Mouse (Mus musculus): ENCODE measurements around the gene Clec11a. TPM values are rescaled to one million over a fixed set of nuclear protein-coding genes. Genes with fewer than 3 reads are reported as not detected.
A peak's percentile ranks its signal among the peaks of the same experiment; 100 is the strongest.
"Not testable (repeated sequence)": the region's sequence is repeated elsewhere in the genome, so short reads cannot be mapped to it uniquely, and the experiment has no call there.

Clec11a gene
- polyA plus RNA-seq, 1 experiment from 2014 or later = 2.1 TPM

- Histone ChIP-seq H3K27ac (peak overlapping the region; percentile 85), H3K27me3 (replicated peaks) (peaks cover 5% of the 10 kb centered on the region; the same call in 1 of the 2 replicates), H3K9me3 (no peaks in the 10 kb centered on the region), H3K4me2 (replicated peaks) (peak overlapping the region; percentile 62), H3K9ac (peak overlapping the region; percentile 86), H3K4me1 (peaks cover 28% of the 10 kb centered on the region), H3K36me3 (no peaks in the 10 kb centered on the region), H3K4me3 (peak overlapping the region; percentile 56)
- 88% methylated on average over 14 of the region's 14 CpGs for WGBS
- ATAC-seq (ENCODE audit: low FRiP score, low read depth) = no peak
Measured at GRCm38 (mm10) chr7:44303346-44304340, 3.1 kb downstream of the Clec11a start.

- not testable (repeated sequence) for H3K4me2 ChIP-seq (replicated peaks); H3K27me3 ChIP-seq (replicated peaks); H3K36me3 ChIP-seq
Measured at GRCm38 (mm10) chr7:44297501-44297900, 9.2 kb downstream of the Clec11a start.

GRCm38 (mm10) chr7:44291418-44291817 is 15.3 kb downstream of the Clec11a start:
- no peaks in the 10 kb centered on the region for H3K27me3 ChIP-seq (replicated peaks)
- 57% methylated on average over 4 of the region's 4 CpGs for WGBS

More at GRCm38 (mm10) chr7:44297501-44297900, 9.2 kb downstream of the Clec11a start:
- H3K4me3 ChIP-seq; H3K4me1 ChIP-seq; H3K9me3 ChIP-seq; H3K9ac ChIP-seq; H3K27ac ChIP-seq; ATAC-seq (ENCODE audit: low FRiP score, low read depth): not testable (repeated sequence)
- WGBS = 82% methylated on average over 2 of the region's 2 CpGs

DNA sequence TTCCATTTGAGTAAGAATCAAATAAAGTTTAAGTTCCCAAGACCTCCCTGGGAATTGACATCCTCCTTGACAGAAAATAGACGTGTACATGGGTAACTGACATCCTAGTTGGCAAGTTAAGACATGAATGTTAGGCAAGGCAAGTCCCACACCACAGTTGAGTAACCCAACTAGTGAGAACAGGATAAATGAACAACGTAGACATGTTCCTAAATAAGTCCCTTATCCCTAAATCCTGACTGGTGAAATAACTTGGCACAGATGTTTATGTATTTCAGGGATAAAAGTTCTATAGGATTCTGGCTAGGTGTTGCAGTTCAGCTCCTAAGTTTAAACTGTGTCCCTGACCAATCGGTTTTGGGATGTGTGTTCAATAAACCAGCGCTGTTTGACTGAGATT is 15.7 kb downstream of the Clec11a start:
- no peaks in the 10 kb centered on the region for H3K9me3 ChIP-seq
- H3K36me3 ChIP-seq = no peaks in the 10 kb centered on the region
- no peaks in the 10 kb centered on the region for H3K27me3 ChIP-seq (replicated peaks)
- no peak overlapping the region for H3K9ac ChIP-seq
- no peak overlapping the region for H3K27ac ChIP-seq
- H3K4me1 ChIP-seq = no peaks in the 10 kb centered on the region
- H3K4me3 ChIP-seq = no peak overlapping the region
- 87% methylated on average over 4 of the region's 4 CpGs for WGBS
- no peak for ATAC-seq (ENCODE audit: low FRiP score, low read depth)
- no peak overlapping the region for H3K4me2 ChIP-seq (replicated peaks)

More at GRCm38 (mm10) chr7:44291418-44291817, 15.3 kb downstream of the Clec11a start:
- H3K9ac ChIP-seq = no peak overlapping the region
- no peak for ATAC-seq (ENCODE audit: low FRiP score, low read depth)
- no peaks in the 10 kb centered on the region for H3K4me1 ChIP-seq
- H3K9me3 ChIP-seq = no peaks in the 10 kb centered on the region
- no peak overlapping the region for H3K4me3 ChIP-seq
- no peak overlapping the region for H3K27ac ChIP-seq
- H3K36me3 ChIP-seq = no peaks in the 10 kb centered on the region
- no peak overlapping the region for H3K4me2 ChIP-seq (replicated peaks)

DNA sequence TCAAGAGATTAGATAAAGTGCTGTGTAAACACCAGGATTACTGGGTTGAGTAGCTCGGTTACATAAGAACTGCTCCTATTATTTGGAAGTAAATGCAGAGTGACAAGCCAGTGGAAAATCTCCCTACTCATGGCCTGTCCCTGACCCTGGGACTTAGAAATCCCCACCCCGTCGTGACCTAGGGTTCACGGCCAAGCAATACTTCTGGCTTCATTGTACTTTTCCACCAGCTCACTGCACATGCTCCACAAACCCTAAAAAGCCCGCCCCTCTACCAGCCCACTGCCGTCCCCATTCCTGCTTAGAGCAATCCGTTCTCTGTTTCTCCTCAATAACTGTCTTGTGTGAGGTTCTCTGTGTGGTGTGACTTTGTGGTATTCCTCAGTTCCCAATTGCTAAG is 18.9 kb downstream of the Clec11a start:
- Histone ChIP-seq H3K4me1 (no peaks in the 10 kb centered on the region), H3K36me3 (no peaks in the 10 kb centered on the region), H3K9ac (no peak overlapping the region), H3K4me3 (no peak overlapping the region), H3K4me2 (replicated peaks) (no peak overlapping the region), H3K9me3 (no peaks in the 10 kb centered on the region), H3K27me3 (replicated peaks) (no peaks in the 10 kb centered on the region), H3K27ac (no peak overlapping the region)
- no peak for ATAC-seq (ENCODE audit: low FRiP score, low read depth)
- WGBS = 77% methylated on average over 7 of the region's 7 CpGs

- Histone ChIP-seq H3K4me2 (replicated peaks) (no peak overlapping the region), H3K9me3 (no peaks in the 10 kb centered on the region), H3K27ac (no peak overlapping the region), H3K36me3 (no peaks in the 10 kb centered on the region), H3K4me1 (no peaks in the 10 kb centered on the region), H3K27me3 (replicated peaks) (no peaks in the 10 kb centered on the region), H3K4me3 (no peak overlapping the region), H3K9ac (no peak overlapping the region)
- WGBS = 79% methylated on average over 7 of the region's 7 CpGs
- no peak for ATAC-seq (ENCODE audit: low FRiP score, low read depth)
Measured at GRCm38 (mm10) chr7:44281586-44281985, 25.1 kb downstream of the Clec11a start.

DNA sequence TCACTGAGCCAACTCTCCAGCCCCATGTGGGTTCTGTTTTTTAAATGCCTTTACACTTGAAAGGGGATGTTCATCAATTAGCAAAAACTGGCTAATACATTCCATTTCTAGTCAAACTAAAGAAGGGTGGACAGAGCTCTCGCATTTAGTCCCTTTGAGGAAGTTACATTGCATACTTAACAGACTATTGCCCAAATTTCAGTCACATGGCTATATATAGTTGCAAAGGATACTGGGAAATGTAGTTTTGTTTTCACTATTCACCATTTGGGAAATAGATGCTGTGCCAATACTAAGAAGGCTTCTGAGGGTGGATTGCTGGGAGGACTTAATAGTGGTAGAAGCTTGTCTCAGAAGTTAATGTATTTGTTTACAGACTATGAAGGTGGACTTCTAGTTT is 25.7 kb downstream of the Clec11a start:
- H3K4me2 ChIP-seq (replicated peaks) = no peak overlapping the region
- no peak overlapping the region for H3K27ac ChIP-seq
- WGBS = 74% methylated on average over 1 of the region's 1 CpGs
- no peaks in the 10 kb centered on the region for H3K36me3 ChIP-seq
- ATAC-seq (ENCODE audit: low FRiP score, low read depth) = no peak
- H3K27me3 ChIP-seq (replicated peaks) = peaks cover 3% of the 10 kb centered on the region; the same call in 1 of the 2 replicates
- no peaks in the 10 kb centered on the region for H3K4me1 ChIP-seq
- no peak overlapping the region for H3K9ac ChIP-seq
- H3K4me3 ChIP-seq = no peak overlapping the region
- H3K9me3 ChIP-seq = no peaks in the 10 kb centered on the region

GRCm38 (mm10) chr7:44277250-44277622 is 29.5 kb downstream of the Clec11a start:
- Histone ChIP-seq H3K27me3 (replicated peaks) (peaks cover 18% of the 10 kb centered on the region), H3K4me2 (replicated peaks) (no peak overlapping the region), H3K4me3 (no peak overlapping the region), H3K36me3 (no peaks in the 10 kb centered on the region), H3K27ac (no peak overlapping the region), H3K9me3 (no peaks in the 10 kb centered on the region), H3K4me1 (no peaks in the 10 kb centered on the region), H3K9ac (no peak overlapping the region)
- 44% methylated on average over 2 of the region's 2 CpGs for WGBS
- ATAC-seq (ENCODE audit: low FRiP score, low read depth) = no peak

- Histone ChIP-seq H3K9me3 (no peaks in the 10 kb centered on the region), H3K27me3 (replicated peaks) (peaks cover 18% of the 10 kb centered on the region), H3K36me3 (no peaks in the 10 kb centered on the region), H3K27ac (no peak overlapping the region), H3K4me2 (replicated peaks) (no peak overlapping the region), H3K9ac (no peak overlapping the region), H3K4me1 (no peaks in the 10 kb centered on the region), H3K4me3 (no peak overlapping the region)
- WGBS = 66% methylated on average over 10 of the region's 10 CpGs
- ATAC-seq (ENCODE audit: low FRiP score, low read depth) = no peak
Measured at GRCm38 (mm10) chr7:44276461-44277249, 30.0 kb downstream of the Clec11a start.

- no peak for ATAC-seq (ENCODE audit: low FRiP score, low read depth)
- no peak overlapping the region for H3K4me2 ChIP-seq (replicated peaks)
- H3K36me3 ChIP-seq = no peaks in the 10 kb centered on the region
- no peak overlapping the region for H3K27ac ChIP-seq
- no peak overlapping the region for H3K9ac ChIP-seq
- WGBS = 80% methylated on average over 3 of the region's 3 CpGs
- H3K4me3 ChIP-seq = no peak overlapping the region
- no peaks in the 10 kb centered on the region for H3K9me3 ChIP-seq
- no peaks in the 10 kb centered on the region for H3K4me1 ChIP-seq
- peaks cover 18% of the 10 kb centered on the region for H3K27me3 ChIP-seq (replicated peaks)
Measured at GRCm38 (mm10) chr7:44275546-44275945, 31.2 kb downstream of the Clec11a start.

DNA sequence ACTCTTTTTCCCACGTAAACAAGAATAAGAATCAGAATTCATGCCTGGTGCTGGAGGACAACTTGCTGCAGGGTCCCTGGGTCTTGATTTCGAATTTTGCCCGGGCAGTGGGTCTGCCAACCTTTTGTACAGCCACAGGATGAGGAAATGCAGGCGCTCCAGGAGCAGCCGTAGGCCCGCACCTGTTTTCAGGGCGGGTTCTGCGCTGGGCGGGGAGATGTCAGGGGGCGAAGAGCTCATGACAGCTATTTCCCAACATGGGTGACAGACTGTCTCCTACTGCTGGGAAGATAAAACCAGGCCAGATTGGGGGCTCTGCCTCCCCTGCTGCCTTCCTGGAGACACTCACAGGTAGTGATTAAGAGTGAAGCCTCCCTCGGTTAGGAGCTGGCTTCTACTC is 32.6 kb downstream of the Clec11a start:
- Histone ChIP-seq H3K9ac (no peak overlapping the region), H3K27ac (no peak overlapping the region), H3K4me3 (no peak overlapping the region), H3K27me3 (replicated peaks) (peaks cover 19% of the 10 kb centered on the region), H3K9me3 (no peaks in the 10 kb centered on the region), H3K36me3 (no peaks in the 10 kb centered on the region), H3K4me1 (no peaks in the 10 kb centered on the region), H3K4me2 (replicated peaks) (no peak overlapping the region)
- ATAC-seq (ENCODE audit: low FRiP score, low read depth) = no peak
- 33% methylated on average over 11 of the region's 11 CpGs for WGBS

DNA sequence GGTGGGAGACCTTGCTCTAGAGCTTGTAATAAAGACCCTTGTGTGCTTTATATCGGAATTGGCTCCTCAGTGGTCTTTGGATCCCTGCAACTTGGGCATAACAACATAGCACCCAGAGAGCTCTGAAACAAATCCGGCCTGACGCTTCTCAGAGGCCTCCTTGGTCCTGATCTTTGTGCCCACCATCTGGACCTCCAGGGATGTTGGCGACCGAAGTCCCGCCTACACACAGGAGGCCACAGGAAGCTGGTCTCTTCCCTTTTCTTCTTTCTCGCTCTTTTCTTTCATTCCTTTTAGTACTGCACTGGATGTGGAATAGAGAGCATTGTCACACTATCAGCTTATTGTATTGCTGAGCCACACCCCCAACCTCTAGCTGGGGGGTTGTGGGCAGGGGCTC is 33.3 kb downstream of the Clec11a start:
- Histone ChIP-seq H3K9ac (no peak overlapping the region), H3K9me3 (no peaks in the 10 kb centered on the region), H3K36me3 (no peaks in the 10 kb centered on the region), H3K4me3 (no peak overlapping the region), H3K4me2 (replicated peaks) (no peak overlapping the region), H3K27me3 (replicated peaks) (peaks cover 25% of the 10 kb centered on the region), H3K4me1 (no peaks in the 10 kb centered on the region), H3K27ac (no peak overlapping the region)
- WGBS = 56% methylated on average over 7 of the region's 7 CpGs
- no peak for ATAC-seq (ENCODE audit: low FRiP score, low read depth)

Data from neural tube, embryonic 12.5 days (tissue).